Mouse (Mus musculus) spleen, postnatal 36 days (tissue): ENCODE data around the gene Zfp60.

Experiments
- DNase-seq, 2 experiments: peaks; one replicate each; pipeline ENCODE4 v3.0.0; 2022; ENCODE audit warnings: low spot score in 2 of 2, mixed read lengths in 1 of 2

The Zfp60 gene

GRCm38 (mm10) chr7:27731281-27731883 lies at the start of gene Zfp60:
Gene Zfp60 (plus strand): TSS chr7:27731389.
- DNase-seq = peak; percentile 81 to 83

GRCm38 (mm10) chr7:27683218-27683617 lies 48.0 kb upstream of the Zfp60 start:
- DNase-seq = no peak

GRCm38 (mm10) chr7:27685220-27685619 lies 46.0 kb upstream of the Zfp60 start:
- DNase-seq = no peak

- DNase-seq = no peak
Measured at GRCm38 (mm10) chr7:27685681-27686080, 45.5 kb upstream of the Zfp60 start.

- DNase-seq = no peak
Measured at GRCm38 (mm10) chr7:27687043-27687442, 44.1 kb upstream of the Zfp60 start.

- DNase-seq = no peak
Measured at GRCm38 (mm10) chr7:27687836-27688235, 43.4 kb upstream of the Zfp60 start.

- no peak for DNase-seq
Measured at GRCm38 (mm10) chr7:27688246-27688788, 42.9 kb upstream of the Zfp60 start.

- peak; percentile 96 to 97 for DNase-seq
Measured at GRCm38 (mm10) chr7:27688815-27689612, 42.2 kb upstream of the Zfp60 start, which contains the start of gene Zfp607b. Gene Zfp607b (plus strand): TSS chr7:27689340.

- no peak for DNase-seq
Measured at GRCm38 (mm10) chr7:27691076-27691475, 40.1 kb upstream of the Zfp60 start.

- DNase-seq = no peak
Measured at GRCm38 (mm10) chr7:27696711-27697110, 34.5 kb upstream of the Zfp60 start.

- no peak for DNase-seq
Measured at GRCm38 (mm10) chr7:27710402-27710801, 20.8 kb upstream of the Zfp60 start.

- no peak for DNase-seq
Measured at GRCm38 (mm10) chr7:27721951-27722350, 9.2 kb upstream of the Zfp60 start.

- DNase-seq = peak; percentile 4 to 27
Measured at GRCm38 (mm10) chr7:27725566-27726538, 5.3 kb upstream of the Zfp60 start.

GRCm38 (mm10) chr7:27727471-27727870 lies 3.7 kb upstream of the Zfp60 start:
- no peak for DNase-seq

GRCm38 (mm10) chr7:27731946-27732345 lies 757 bp downstream of the Zfp60 start:
- no peak for DNase-seq

- DNase-seq = no peak
Measured at GRCm38 (mm10) chr7:27732508-27732907, 1.3 kb downstream of the Zfp60 start.

- DNase-seq = no peak
Measured at GRCm38 (mm10) chr7:27735457-27735856, 4.3 kb downstream of the Zfp60 start.

- DNase-seq = no peak
Measured at GRCm38 (mm10) chr7:27756351-27757047, 25.3 kb downstream of the Zfp60 start.

GRCm38 (mm10) chr7:27757048-27757375 lies 25.8 kb downstream of the Zfp60 start:
- no peak for DNase-seq

- no peak for DNase-seq
Measured at GRCm38 (mm10) chr7:27765176-27765886, 34.1 kb downstream of the Zfp60 start.

- no peak for DNase-seq
Measured at GRCm38 (mm10) chr7:27789306-27789705, 58.1 kb downstream of the Zfp60 start.
